Mouse (Mus musculus) small intestine, adult 2 months (tissue): ENCODE data around the gene Them5.

Experiments
- CTCF ChIP-seq: fragments of 200-500 bp; IDR thresholded peaks from 2 replicates; pipeline ENCODE4 v1.5.1; 2012; ENCODE audit warnings: low read depth, mild to moderate bottlenecking, control low read depth, inconsistent platforms, low read length, moderate library complexity, mixed read lengths; ENCODE audit not compliant: insufficient replicate concordance, insufficient read length; ENCODE audit errors: extremely low read depth
- POLR2A ChIP-seq: fragments of 200-500 bp; IDR thresholded peaks from 2 replicates; pipeline ENCODE4 v1.6.1; 2012; ENCODE audit warnings: low read depth, mild to moderate bottlenecking, control low read depth, inconsistent platforms, low read length, moderate library complexity

DNA sequence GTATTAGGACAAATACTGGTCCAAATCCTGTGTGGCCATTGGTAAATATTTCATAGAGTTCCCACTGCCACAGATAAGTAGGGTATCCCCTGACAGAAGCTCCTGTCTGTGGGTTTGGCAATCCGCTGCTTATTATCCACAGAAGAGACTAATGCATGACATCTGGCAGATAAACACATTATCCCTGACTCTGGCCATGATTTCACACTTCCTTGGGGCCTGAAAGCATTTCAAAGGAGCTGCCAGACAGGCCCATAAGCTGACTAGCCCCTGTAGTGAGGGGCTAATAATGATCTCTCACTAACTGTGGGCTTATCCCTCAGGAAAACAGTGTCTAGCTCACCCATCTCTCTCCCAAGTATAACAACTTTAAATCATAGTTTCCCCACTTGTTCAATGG lies 653 bp downstream of the Them5 start:
- TF ChIP-seq CTCF, result no peak
- no peak for TF ChIP-seq POLR2A
